ENCODE assay signal across 27 mouse cellular contexts in the genomic region with DNA sequence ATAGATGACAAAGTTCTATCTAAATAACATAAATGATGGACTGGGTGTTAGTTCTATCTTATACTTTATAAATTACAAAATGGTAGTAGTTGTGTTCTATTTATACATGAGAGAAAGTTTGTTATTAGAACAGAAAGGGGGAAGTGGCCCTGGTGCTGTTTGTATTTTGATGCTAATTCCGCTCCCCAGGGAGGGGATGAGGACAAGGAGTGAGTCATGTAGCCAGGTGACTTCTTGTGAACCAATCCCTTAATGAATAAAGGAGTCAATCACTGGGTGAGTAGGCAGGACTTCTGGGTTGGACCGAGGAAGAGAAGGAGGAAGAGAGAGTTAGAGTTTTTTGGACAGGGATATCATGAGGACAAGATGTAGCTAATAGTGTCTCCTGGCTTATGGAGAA.
"Had no signal": no experiment of that assay in that cellular context is flagged by ENCODE, and none has a peak within 500 bp of the region (broad histone marks: within the 10 kb centered on the region; RNA-seq: fewer than 3 reads in every experiment).

No protein-coding gene starts in this region.

- H3K4me2 ChIP-seq: heart, embryonic 11.5 days; heart, embryonic 13.5 days; heart, embryonic 15.5 days; hindbrain, embryonic 12.5 days; hindbrain, embryonic 14.5 days; intestine, embryonic 15.5 days; limb, embryonic 12.5 days; liver, embryonic 11.5 days had no signal

- H3K27me3 ChIP-seq: heart, embryonic 13.5 days; heart, embryonic 15.5 days; hindbrain, embryonic 12.5 days; intestine, embryonic 15.5 days; limb, embryonic 12.5 days had no signal

- H3K9ac ChIP-seq: heart, embryonic 13.5 days; heart, embryonic 15.5 days; hindbrain, embryonic 12.5 days; hindbrain, embryonic 14.5 days; intestine, embryonic 15.5 days; limb, embryonic 12.5 days had no signal

- H3K36me3 ChIP-seq: heart, embryonic 15.5 days; hindbrain, embryonic 10.5 days; hindbrain, embryonic 12.5 days; intestine, embryonic 15.5 days; limb, embryonic 10.5 days; limb, embryonic 12.5 days had no signal

- H3K4me1 ChIP-seq: heart, embryonic 13.5 days; heart, embryonic 15.5 days; hindbrain, embryonic 10.5 days; hindbrain, embryonic 12.5 days; intestine, embryonic 15.5 days; limb, embryonic 10.5 days; limb, embryonic 12.5 days had no signal

- H3K9me3 ChIP-seq: heart, embryonic 13.5 days; heart, embryonic 15.5 days; hindbrain, embryonic 10.5 days; hindbrain, embryonic 12.5 days; intestine, embryonic 15.5 days; limb, embryonic 10.5 days; limb, embryonic 12.5 days had no signal

- DNase-seq: gastrocnemius, adult 2 months; gastrocnemius, postnatal 10 days; gastrocnemius, postnatal 25 days; heart, adult 2 months; heart, postnatal 14 days; heart, postnatal 36 days; kidney, adult 18-20 months; kidney, adult 8-10 months; kidney, postnatal 10 days; kidney, postnatal 25 days; kidney, postnatal 4 days; liver had no signal

- ATAC-seq: hindbrain, embryonic 16.5 days; inflammation-experienced regulatory T-cells, adult 6 months; intestine, embryonic 15.5 days; intestine, postnatal 0 days had no signal

- H3K4me3 ChIP-seq: gastrocnemius, adult 2 months; heart, adult 2 months; heart, embryonic 13.5 days; heart, embryonic 15.5 days; hindbrain, embryonic 10.5 days; hindbrain, embryonic 12.5 days; intestine, embryonic 15.5 days; layer of hippocampus, adult 2 months; left cerebral cortex, adult 2 months; limb, embryonic 10.5 days; limb, embryonic 12.5 days had no signal

- H3K27ac ChIP-seq: gastrocnemius, adult 2 months; heart, adult 2 months; heart, embryonic 13.5 days; heart, embryonic 15.5 days; hindbrain, embryonic 10.5 days; hindbrain, embryonic 12.5 days; hindbrain, embryonic 14.5 days; intestine, embryonic 15.5 days; layer of hippocampus, adult 2 months; left cerebral cortex, adult 2 months; limb, embryonic 10.5 days; limb, embryonic 12.5 days had no signal
